Mouse (Mus musculus) olfactory bulb, adult 2 months (tissue): Measurements from ENCODE around the gene Olfr639.

Experiments used
- CTCF ChIP-seq: fragments of 200-500 bp; IDR thresholded peaks from 2 replicates; pipeline ENCODE4 v1.5.1; 2012; ENCODE audit warnings: low read depth, mild to moderate bottlenecking, low read length, moderate library complexity; ENCODE audit not compliant: insufficient read depth
- POLR2A ChIP-seq: fragments of 200-500 bp; IDR thresholded peaks from 2 replicates; pipeline ENCODE4 v1.6.1; 2012; ENCODE audit warnings: mild to moderate bottlenecking, low read depth, low read length, moderate library complexity; ENCODE audit not compliant: insufficient read depth

GRCm38 (mm10) chr7:104035145-104035544 is 18.0 kb upstream of the Olfr639 start, which contains the start of gene Olfr641:
- no peak for TF ChIP-seq POLR2A
- TF ChIP-seq CTCF, result no peak
